ENCODE assay signal across 15 mouse cellular contexts in genomic region chr3:136264969-136265595, GRCm38 (mm10).
"Had no signal": no experiment of that assay in that cellular context is flagged by ENCODE, and none has a peak within 500 bp of the region (broad histone marks: within the 10 kb centered on the region; RNA-seq: fewer than 3 reads in every experiment).

No protein-coding gene starts in this region.

- H3K9ac ChIP-seq: lung, embryonic 15.5 days; midbrain, embryonic 12.5 days; neural tube, embryonic 12.5 days; stomach, embryonic 15.5 days had no signal

- H3K27ac ChIP-seq: lung, embryonic 15.5 days; midbrain, embryonic 10.5 days; midbrain, embryonic 12.5 days; neural tube, embryonic 12.5 days; stomach, embryonic 15.5 days; stomach, postnatal 0 days had no signal

- H3K4me2 ChIP-seq: lung, embryonic 15.5 days; midbrain, embryonic 12.5 days; neural tube, embryonic 12.5 days; stomach, embryonic 15.5 days had no signal

- H3K27me3 ChIP-seq: lung, embryonic 15.5 days; midbrain, embryonic 12.5 days; neural tube, embryonic 12.5 days; stomach, embryonic 15.5 days had no signal

- ATAC-seq: midbrain, embryonic 16.5 days had no signal

- H3K4me3 ChIP-seq: lung, embryonic 15.5 days; midbrain, embryonic 10.5 days; midbrain, embryonic 12.5 days; neural tube, embryonic 12.5 days; stomach, embryonic 15.5 days had no signal

- H3K4me1 ChIP-seq: lung, embryonic 15.5 days; midbrain, embryonic 10.5 days; midbrain, embryonic 12.5 days; neural tube, embryonic 12.5 days; stomach, embryonic 15.5 days had no signal

- H3K9me3 ChIP-seq: lung, embryonic 15.5 days; midbrain, embryonic 10.5 days; midbrain, embryonic 12.5 days; neural tube, embryonic 12.5 days; stomach, embryonic 15.5 days had no signal

- H3K36me3 ChIP-seq: lung, embryonic 15.5 days; midbrain, embryonic 10.5 days; midbrain, embryonic 12.5 days; neural tube, embryonic 12.5 days; stomach, embryonic 15.5 days had no signal

- DNase-seq: lung, adult 18-20 months; lung, postnatal 10 days; lung, postnatal 4 days; midbrain, embryonic 14.5 days; right cerebral cortex, postnatal 14 days; thymus, adult 2 months; thymus, postnatal 25 days; thymus, postnatal 4 days had no signal
